Mouse (Mus musculus) testis, adult 2 months (tissue): ENCODE measurements around the gene Fanca. TPM values are rescaled to one million over a fixed set of nuclear protein-coding genes. Genes with fewer than 3 reads are reported as not detected.
"Not testable (repeated sequence)": the region's sequence is repeated elsewhere in the genome, so short reads cannot be mapped to it uniquely, and the experiment has no call there.

Experiments
- H3K27ac ChIP-seq: fragments of 200-500 bp; 2 replicates; pipeline ENCODE4 v1.5.1; 2012; ENCODE audit warnings: low read depth, low read length; ENCODE audit not compliant: control insufficient read depth, insufficient read depth
- H3K27me3 ChIP-seq: fragments of 200-500 bp; 2 replicates; pipeline ENCODE4 v1.6.1; 2012; ENCODE audit warnings: mild to moderate bottlenecking, low read length, moderate library complexity; ENCODE audit not compliant: control insufficient read depth, insufficient read depth
- H3K36me3 ChIP-seq: fragments of 200-500 bp; 2 replicates; pipeline ENCODE4 v1.6.1; 2012; ENCODE audit warnings: mild to moderate bottlenecking, low read length; ENCODE audit not compliant: control insufficient read depth, insufficient read depth
- H3K4me1 ChIP-seq: fragments of 200-500 bp; 2 replicates; pipeline ENCODE4 v1.6.1; 2012; ENCODE audit warnings: low read length; ENCODE audit not compliant: control insufficient read depth, insufficient read depth
- H3K4me3 ChIP-seq: fragments of 200-500 bp; 2 replicates; pipeline ENCODE4 v1.5.1; 2012; ENCODE audit warnings: low read depth, mild to moderate bottlenecking, low read length, moderate library complexity, mixed read lengths; ENCODE audit not compliant: control insufficient read depth
- CTCF ChIP-seq: fragments of 200-500 bp; IDR thresholded peaks from 2 replicates; pipeline ENCODE4 v1.5.1; 2012; ENCODE audit warnings: low read depth, mild to moderate bottlenecking, inconsistent platforms, low read length, moderate library complexity; ENCODE audit not compliant: control insufficient read depth, insufficient read depth, insufficient replicate concordance
- POLR2A ChIP-seq: fragments of 200-500 bp; IDR thresholded peaks from 2 replicates; pipeline ENCODE4 v1.6.1; 2012; ENCODE audit warnings: low read depth, mild to moderate bottlenecking, inconsistent platforms, low read length, moderate library complexity; ENCODE audit not compliant: control insufficient read depth
- polyA plus RNA-seq: library from polyadenylated mRNA; depleted of rRNA; stranded (reverse); fragments of >200 nt; gene quantifications from 2 replicates; pipeline ENCODE4 v1.2.3, GENCODE M21; 2012

Fanca gene
- polyA plus RNA-seq, 1 experiment: 37.3 TPM

DNA sequence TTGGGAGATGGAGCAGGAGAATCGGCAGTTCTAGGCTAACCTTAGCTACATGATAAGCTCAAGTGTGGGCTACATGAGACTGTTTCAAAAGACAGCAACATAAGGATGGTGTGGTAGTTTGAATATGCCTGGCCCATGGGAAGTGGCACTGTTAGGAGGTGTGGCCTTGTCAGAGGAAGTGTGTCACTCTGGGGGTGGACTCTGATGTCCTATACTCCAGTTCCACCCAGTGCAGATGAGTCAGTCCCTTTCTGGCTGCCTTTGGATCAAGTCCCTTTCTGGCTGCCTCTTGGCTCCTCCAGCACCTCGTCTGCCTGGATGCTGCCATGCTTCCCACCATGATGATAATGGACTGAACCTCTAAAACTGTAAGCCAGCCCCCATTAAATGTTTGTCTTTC is 25.6 kb downstream of the Fanca start:
- Histone ChIP-seq H3K4me1 (no peaks in the 10 kb centered on the region), H3K27ac (no peak overlapping the region), H3K4me3 (no peak overlapping the region), H3K27me3 (no peaks in the 10 kb centered on the region), H3K36me3 (peaks cover 4% of the 10 kb centered on the region)
- no peak for TF ChIP-seq POLR2A
- no peak for TF ChIP-seq CTCF

DNA sequence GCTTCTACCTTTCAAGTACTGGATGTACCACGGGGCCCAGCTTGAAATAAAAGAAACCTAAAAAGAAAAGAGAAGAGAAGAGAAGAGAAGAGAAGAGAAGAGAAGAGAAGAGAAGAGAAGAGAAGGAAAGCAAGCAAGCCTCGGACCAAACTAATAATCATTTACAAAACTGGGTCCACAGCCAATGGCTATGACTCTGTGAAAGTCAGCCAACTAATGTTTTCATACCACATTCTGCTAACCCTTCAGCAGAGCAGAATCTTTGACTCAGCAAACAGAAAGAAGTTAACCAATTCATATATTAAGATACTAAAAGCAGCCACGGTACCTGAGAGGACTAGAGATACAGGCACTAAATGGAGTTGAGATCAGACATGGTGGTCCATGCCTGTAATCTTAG is 26.1 kb downstream of the Fanca start:
- no peak for TF ChIP-seq POLR2A
- TF ChIP-seq CTCF: no peak
- Histone ChIP-seq H3K36me3 (peaks cover 4% of the 10 kb centered on the region), H3K27ac (no peak overlapping the region), H3K4me1 (no peaks in the 10 kb centered on the region), H3K27me3 (no peaks in the 10 kb centered on the region), H3K4me3 (no peak overlapping the region)

DNA sequence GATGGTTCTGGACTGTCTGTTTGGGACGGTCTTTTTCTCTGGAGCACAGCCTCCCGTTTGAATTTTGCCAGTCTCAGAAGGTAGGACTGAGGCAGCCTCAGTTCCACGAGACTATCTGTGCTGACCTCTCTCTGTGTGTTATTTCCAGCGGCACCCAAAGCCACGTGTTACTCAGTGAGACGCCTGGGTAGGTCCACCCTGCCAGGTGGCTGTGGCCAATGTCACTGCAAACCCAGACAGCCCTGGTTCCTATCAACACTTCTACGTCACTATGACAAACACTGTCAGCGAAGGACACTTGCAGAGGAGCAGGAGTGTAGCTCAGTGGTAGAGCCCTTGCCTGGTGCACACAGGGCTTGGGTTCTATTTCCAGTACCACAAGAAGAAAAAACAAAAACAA is 26.7 kb downstream of the Fanca start:
- H3K4me1 ChIP-seq: no peaks in the 10 kb centered on the region
- peaks cover 4% of the 10 kb centered on the region for H3K36me3 ChIP-seq
- no peak overlapping the region for H3K4me3 ChIP-seq
- no peak overlapping the region for H3K27ac ChIP-seq
- TF ChIP-seq CTCF: no peak
- no peak for TF ChIP-seq POLR2A
- H3K27me3 ChIP-seq: no peaks in the 10 kb centered on the region

DNA sequence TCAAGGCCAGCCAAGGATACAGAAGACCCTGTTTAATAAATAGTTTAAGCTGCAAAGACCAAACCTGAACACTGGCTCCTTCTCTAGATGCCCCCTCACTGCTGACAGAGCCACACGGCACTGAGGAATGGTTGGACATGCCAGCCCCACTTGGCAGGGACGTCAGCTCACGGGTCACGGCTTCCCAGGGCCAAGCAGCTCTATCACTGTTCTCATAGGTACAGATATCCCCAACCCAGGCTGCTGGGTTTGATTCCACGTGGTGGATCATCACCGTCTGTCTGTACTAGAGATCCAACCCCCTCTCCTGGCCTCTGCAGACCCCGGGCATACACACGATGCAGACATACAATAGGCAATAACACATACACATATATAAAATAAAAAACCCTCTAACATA is 27.7 kb downstream of the Fanca start:
- H3K36me3 ChIP-seq: peaks cover 3% of the 10 kb centered on the region

DNA sequence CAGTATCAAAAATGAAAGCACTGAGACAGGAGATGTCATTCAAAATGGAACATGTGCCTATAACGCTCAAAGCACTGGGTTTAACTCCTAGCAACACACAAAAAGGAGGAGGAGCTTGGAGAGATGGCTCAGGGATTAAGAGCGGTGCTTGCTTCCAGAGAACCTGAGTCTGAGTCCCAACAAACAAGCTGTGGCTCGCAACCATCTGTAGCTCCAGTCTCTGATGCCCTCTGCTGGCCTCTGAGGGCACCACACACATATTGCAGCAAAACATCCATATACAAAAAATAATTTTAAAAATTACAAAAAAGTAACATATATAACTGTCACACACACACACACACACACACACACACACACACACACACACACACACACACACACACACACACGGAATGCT is 28.2 kb downstream of the Fanca start:
- Histone ChIP-seq H3K36me3 (peaks cover 3% of the 10 kb centered on the region), H3K4me3 (no peak overlapping the region), H3K27me3 (no peaks in the 10 kb centered on the region), H3K4me1 (no peaks in the 10 kb centered on the region), H3K27ac (no peak overlapping the region)
- TF ChIP-seq CTCF (peak; percentile 44; the same call in 1 of the 2 replicates), POLR2A (no peak)

More for the DNA sequence above, 27.7 kb downstream of the Fanca start:
- H3K27ac ChIP-seq: no peak overlapping the region
- H3K4me3 ChIP-seq: no peak overlapping the region
- TF ChIP-seq CTCF (no peak), POLR2A (no peak)
- H3K27me3 ChIP-seq: no peaks in the 10 kb centered on the region
- no peaks in the 10 kb centered on the region for H3K4me1 ChIP-seq

DNA sequence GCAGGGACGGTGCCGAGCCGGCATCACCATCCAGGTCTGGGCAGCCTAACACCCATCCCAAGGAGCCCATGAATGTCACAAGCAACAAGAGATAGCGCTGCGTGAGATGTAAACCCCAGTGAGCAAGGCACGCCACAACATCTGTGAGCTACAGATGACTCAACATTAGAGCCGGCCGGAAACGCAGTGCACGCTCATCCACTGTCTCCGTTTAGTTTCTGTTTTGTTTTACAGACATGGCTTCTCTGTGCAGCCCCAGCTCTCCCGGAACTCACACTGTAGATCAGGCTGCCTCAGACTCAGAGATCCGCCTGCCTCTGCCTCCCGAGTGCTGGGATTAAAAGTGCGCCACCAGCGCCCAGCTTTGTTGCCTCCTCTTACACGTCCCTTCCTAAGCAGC is 31.0 kb downstream of the Fanca start:
- Histone ChIP-seq H3K4me1 (no peaks in the 10 kb centered on the region), H3K36me3 (peaks cover 2% of the 10 kb centered on the region), H3K27ac (no peak overlapping the region), H3K27me3 (no peaks in the 10 kb centered on the region), H3K4me3 (no peak overlapping the region)
- TF ChIP-seq POLR2A: no peak
- no peak for TF ChIP-seq CTCF

DNA sequence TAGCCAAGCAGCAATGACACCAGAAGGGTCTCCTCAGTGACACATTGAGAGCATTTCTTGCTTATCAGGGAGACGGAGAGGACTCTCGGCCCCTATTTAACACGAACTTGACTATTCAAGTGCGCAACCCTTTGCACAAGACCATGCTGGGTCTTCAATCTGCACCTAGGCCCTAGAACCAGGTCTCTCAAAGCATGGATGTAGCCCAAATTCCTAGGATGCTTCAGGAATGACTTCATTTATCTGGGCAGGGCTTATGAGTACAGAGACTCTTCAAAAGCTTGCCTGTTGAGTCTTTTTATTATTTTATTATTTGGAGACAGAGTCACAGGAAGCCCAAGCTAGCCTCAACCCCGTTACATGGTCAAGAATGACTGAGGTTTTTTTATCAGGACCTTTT is 33.9 kb downstream of the Fanca start:
- Histone ChIP-seq H3K27ac (no peak overlapping the region), H3K4me1 (no peaks in the 10 kb centered on the region), H3K36me3 (peaks cover 3% of the 10 kb centered on the region), H3K4me3 (no peak overlapping the region), H3K27me3 (no peaks in the 10 kb centered on the region)
- TF ChIP-seq CTCF: no peak
- TF ChIP-seq POLR2A: no peak

DNA sequence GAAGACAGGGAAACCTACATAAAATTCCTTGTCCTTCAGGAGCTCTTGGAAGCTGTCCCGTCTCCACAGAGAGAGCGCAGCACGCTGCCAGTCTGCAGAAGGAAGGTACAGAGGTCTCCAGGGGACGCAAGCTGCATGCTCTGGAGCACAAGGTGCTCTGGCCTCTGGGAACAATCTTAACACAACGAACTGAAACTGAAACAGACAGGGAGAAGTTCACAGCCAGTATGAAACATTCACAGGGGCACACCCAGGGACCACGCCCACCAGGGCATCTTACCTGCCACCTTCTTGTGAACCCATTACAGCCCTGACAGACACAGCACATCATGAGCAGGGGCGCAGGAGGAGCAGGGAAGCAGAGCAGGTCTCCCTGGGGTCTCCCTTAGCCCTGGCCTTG is 34.4 kb downstream of the Fanca start:
- H3K27ac ChIP-seq: no peak overlapping the region
- peaks cover 3% of the 10 kb centered on the region for H3K36me3 ChIP-seq

DNA sequence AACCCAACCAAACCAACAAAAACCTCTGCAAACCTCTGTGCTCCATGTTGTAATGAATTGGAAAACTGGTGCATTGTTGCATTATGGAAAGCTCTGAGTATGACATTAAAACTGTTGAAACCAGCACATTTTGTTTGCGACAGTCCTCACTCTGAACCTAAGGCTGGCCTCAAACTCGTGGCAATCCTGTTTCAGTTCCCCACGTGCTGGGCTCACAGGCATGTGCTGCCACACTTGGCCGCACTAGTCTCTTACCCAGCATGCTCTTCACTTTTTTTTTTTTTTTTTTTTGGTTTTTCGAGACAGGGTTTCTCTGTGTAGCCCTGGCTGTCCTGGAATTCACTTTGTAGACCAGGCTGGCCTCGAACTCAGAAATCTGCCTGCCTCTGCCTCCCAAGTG is 35.4 kb downstream of the Fanca start:
- H3K36me3 ChIP-seq, H3K4me3 ChIP-seq, H3K4me1 ChIP-seq, H3K27ac ChIP-seq, H3K27me3 ChIP-seq: not testable (repeated sequence)

More for the DNA sequence above, 34.4 kb downstream of the Fanca start:
- Histone ChIP-seq H3K4me1 (no peaks in the 10 kb centered on the region), H3K27me3 (no peaks in the 10 kb centered on the region), H3K4me3 (no peak overlapping the region)
- TF ChIP-seq POLR2A (no peak), CTCF (no peak)
